Mouse (Mus musculus): ENCODE measurements around the gene Wipf2.

DNA sequence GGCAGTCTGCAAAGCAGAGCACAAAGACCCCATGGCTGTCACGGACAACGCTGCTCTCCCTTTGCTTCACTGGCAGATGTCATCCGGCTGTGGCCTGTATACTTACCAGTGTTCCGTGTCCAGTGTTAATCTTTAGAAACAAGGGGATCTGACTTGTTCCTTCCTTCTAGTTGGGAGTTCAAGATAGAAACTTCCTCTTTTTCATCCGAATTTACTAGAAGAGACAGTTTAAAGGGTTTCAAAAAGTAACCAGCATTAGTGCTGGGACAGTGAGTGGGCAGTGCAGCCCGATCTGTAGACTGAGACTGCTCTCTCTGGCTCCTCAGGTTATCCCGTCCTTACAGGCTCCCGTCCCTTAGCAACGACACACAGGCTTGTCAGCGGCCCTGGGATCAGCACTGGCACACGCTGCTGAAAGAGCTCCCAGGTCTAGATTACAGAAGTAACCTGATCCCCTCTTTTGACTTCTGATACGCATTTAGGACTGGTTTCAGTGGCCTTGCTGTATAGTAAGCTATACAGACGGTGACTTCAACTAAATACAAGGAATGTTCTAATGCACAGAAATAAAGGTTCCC, 54.1 kb downstream of the Wipf2 start:
- TF ChIP-seq CTCF (IDR thresholded peaks at IDR 0.05) (no peak), POLR2A (IDR thresholded peaks at IDR 0.05; ENCODE audit: insufficient read depth, low read depth, low read length) (no peak), EP300 (IDR thresholded peaks at IDR 0.05; ENCODE audit: insufficient read depth, low read depth, low read length) (no peak)

Data from heart, adult 2 months (tissue).